Mouse (Mus musculus) hindbrain, postnatal 0 days (tissue): ENCODE results near the gene Svbp. TPM values are rescaled to one million over a fixed set of nuclear protein-coding genes. Genes with fewer than 3 reads are reported as not detected.
A peak's percentile ranks its signal among the peaks of the same experiment; 100 is the strongest.

Source experiments
- ATAC-seq: fragments of 200-750 bp; cut with Nextera tagmentation; 2 replicates; pipeline ENCODE4 v1.8.0; 2017; ENCODE audit warnings: mild to moderate bottlenecking, moderate TSS enrichment, moderate library complexity
- DNase-seq: peaks from one replicate; pipeline ENCODE4 v3.0.0-alpha.2; 2015; ENCODE audit warnings: low spot score
- H3K27ac ChIP-seq: fragments of 300-500 bp; sonication (generic); 2 replicates; pipeline ENCODE4 v1.5.1; 2014; ENCODE audit warnings: mild to moderate bottlenecking
- H3K27me3 ChIP-seq: fragments of 300-500 bp; sonication (generic); 2 replicates; pipeline ENCODE4 v1.6.1; 2014; ENCODE audit warnings: low read length, mixed read lengths; ENCODE audit not compliant: insufficient read depth
- H3K36me3 ChIP-seq: fragments of 300-500 bp; sonication (generic); 2 replicates; pipeline ENCODE4 v1.6.1; 2014; ENCODE audit warnings: low read length, mixed read lengths; ENCODE audit not compliant: insufficient read depth
- H3K4me1 ChIP-seq: fragments of 300-500 bp; sonication (generic); 2 replicates; pipeline ENCODE4 v1.6.1; 2014; ENCODE audit warnings: antibody characterized with exemption, low read length, mixed read lengths; ENCODE audit not compliant: insufficient read depth
- H3K4me2 ChIP-seq: fragments of 300-500 bp; sonication (generic); 2 replicates; pipeline ENCODE4 v1.6.1; 2014; ENCODE audit warnings: low read depth, mild to moderate bottlenecking, low read length, moderate library complexity, mixed read lengths
- H3K4me3 ChIP-seq: fragments of 300-500 bp; sonication (generic); 2 replicates; pipeline ENCODE4 v1.5.1; 2014; ENCODE audit warnings: low read length
- H3K9ac ChIP-seq: fragments of 300-500 bp; sonication (generic); replicated peaks from 2 replicates; pipeline ENCODE4 v1.6.1; 2014; ENCODE audit warnings: mild to moderate bottlenecking, low read length, moderate library complexity, mixed read lengths
- H3K9me3 ChIP-seq: fragments of 300-500 bp; sonication (generic); 2 replicates; pipeline ENCODE4 v1.6.1; 2016; ENCODE audit warnings: low read length, mixed read lengths
- CTCF ChIP-seq: IDR thresholded peaks from 2 replicates; pipeline ENCODE4 v1.5.1; 2016; ENCODE audit warnings: antibody characterized with exemption, control low read depth, low read depth
- WGBS: fragments of 180-500 bp; shearing (Covaris S2); extraction: QIAGEN DNeasy Blood & Tissue Kit; methylation state at CpG from one replicate; pipeline ENCODE4 v1.1.7; 2014; 5-methylcytosine and 5-hydroxymethylcytosine counted together
- polyA plus RNA-seq: library from polyadenylated mRNA; unstranded; fragments of >200 nt; fragmentation: Nextera tagmentation; extraction: Ambion mirVana; gene quantifications from 2 replicates; pipeline ENCODE4 v1.2.1, GENCODE M21; 2015
- total RNA-seq: library from RNA; depleted of rRNA; stranded (reverse); fragments of >200 nt; gene quantifications from 2 replicates; pipeline ENCODE4 v1.2.3, GENCODE M21; 2014

Gene Svbp
- total and polyA plus RNA-seq, 2 experiments from 2014 or later, result 40.9 to 179 TPM

DNA sequence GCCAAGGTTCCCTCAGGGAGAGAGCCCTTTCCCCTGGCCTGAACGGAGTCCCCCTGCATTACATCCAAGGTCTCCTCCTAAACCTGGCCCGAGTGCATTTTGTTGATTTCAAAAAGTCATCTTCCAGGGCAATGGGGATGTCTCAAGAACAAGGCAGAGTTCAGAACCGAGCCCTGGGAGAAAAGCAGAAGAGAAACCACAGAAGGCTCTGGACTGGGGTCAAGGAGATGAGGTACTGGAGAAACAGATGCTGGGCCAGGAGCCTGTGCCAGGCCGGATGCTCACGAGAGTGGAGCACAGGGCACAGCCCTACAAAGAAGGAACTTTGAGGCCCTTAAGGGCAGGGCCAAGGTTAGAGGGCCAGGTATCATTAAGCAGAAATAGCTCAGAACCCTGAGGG, 17.4 kb upstream of the Svbp start:
- H3K27ac ChIP-seq, result no peak overlapping the region
- no peaks in the 10 kb centered on the region for H3K36me3 ChIP-seq
- WGBS, result 73% methylated on average over 5 of the region's 5 CpGs
- H3K4me2 ChIP-seq, result no peak overlapping the region
- H3K9me3 ChIP-seq, result no peaks in the 10 kb centered on the region
- ATAC-seq (no peak), DNase-seq (no peak)
- no peaks in the 10 kb centered on the region for H3K27me3 ChIP-seq
- peaks cover 8% of the 10 kb centered on the region for H3K4me1 ChIP-seq
- no peak overlapping the region for H3K4me3 ChIP-seq
- no peak for TF ChIP-seq CTCF
- no peak overlapping the region for H3K9ac ChIP-seq

DNA sequence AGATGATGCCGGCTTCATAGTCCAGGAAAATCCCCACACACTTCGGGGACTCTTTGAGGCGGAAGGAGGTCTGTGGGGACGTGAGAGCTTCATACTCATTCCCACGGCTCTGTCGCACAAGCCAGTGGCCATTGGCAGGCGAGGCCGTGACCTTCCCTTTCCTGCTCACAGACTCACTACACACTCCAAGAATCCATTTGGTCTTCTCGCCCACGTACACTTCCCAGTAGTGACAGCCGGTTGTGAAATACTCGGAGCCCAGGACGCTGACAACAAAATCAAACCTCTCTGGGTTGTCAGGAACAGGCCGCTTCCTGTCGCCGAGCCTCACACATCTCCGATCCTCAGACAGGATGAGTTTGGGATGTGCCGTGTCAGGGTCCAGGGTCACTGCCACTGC, 16.8 kb upstream of the Svbp start:
- TF ChIP-seq CTCF, result no peak
- DNase-seq, result no peak
- ATAC-seq, result no peak
- H3K4me2 ChIP-seq, result no peak overlapping the region
- 0 out of 2 replicates have a peak, but pooled peaks cover 1% of the 10 kb centered on the region for H3K4me1 ChIP-seq
- H3K4me3 ChIP-seq, result no peak overlapping the region
- H3K36me3 ChIP-seq, result no peaks in the 10 kb centered on the region
- H3K27me3 ChIP-seq, result no peaks in the 10 kb centered on the region
- 74% methylated on average over 18 of the region's 18 CpGs for WGBS
- no peaks in the 10 kb centered on the region for H3K9me3 ChIP-seq
- no peak overlapping the region for H3K9ac ChIP-seq
- no peak overlapping the region for H3K27ac ChIP-seq

DNA sequence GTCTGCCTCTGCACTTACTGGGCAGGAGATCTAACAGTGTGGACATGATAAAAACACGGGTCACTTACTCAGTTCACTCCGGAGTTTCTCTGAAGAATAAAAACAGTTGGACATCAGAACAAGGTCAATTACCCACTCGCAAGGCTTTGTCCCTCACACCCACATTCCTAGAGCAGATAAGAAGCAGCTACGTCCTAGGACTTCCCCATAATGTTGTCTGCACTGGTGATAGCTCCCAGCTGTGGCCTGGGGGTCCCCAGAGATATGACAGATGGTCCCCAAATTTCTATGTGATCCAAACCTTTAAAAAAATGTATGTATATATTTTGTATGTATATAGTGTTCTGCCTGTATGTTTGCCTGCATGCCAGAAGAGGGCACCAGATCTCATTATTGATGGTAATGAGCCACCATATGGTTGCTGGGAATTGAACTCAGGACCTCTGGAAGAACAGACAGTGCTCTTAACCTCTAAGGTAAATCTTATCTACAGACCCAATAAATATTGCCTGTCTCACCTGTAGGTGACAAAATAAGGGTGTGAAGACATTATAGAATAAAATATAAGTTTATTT, 14.9 kb upstream of the Svbp start:
- 53% methylated on average over 4 of the region's 4 CpGs for WGBS
- peak; percentile 26 for TF ChIP-seq CTCF
- H3K4me3 ChIP-seq, result no peak overlapping the region
- no peaks in the 10 kb centered on the region for H3K36me3 ChIP-seq
- no peak overlapping the region for H3K4me2 ChIP-seq
- ATAC-seq, result no peak
- DNase-seq, result no peak
- H3K4me1 ChIP-seq, result no peaks in the 10 kb centered on the region
- no peak overlapping the region for H3K9ac ChIP-seq
- no peaks in the 10 kb centered on the region for H3K27me3 ChIP-seq
- H3K27ac ChIP-seq, result no peak overlapping the region
- H3K9me3 ChIP-seq, result no peaks in the 10 kb centered on the region

DNA sequence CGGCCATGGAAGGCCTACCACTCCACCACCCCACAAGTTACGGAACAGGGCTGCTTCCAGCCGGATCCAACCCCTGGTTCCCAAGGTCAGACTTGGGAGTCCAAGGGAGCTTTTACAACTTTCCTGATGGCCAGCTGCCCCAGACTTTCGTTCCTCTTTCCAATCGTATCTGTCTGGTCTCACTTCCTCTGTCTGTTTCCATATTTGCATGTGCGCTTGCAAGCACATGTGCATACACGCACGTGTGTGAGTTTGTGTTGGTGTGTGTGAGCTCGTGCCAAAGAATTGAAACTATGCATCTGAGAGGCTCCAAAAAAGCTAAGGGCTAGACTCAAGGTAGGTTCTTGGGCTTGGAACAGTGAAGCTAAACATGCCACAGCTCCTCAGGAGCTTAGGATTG, 13.7 kb upstream of the Svbp start:
- TF ChIP-seq CTCF, result no peak
- Histone ChIP-seq H3K4me1 (no peaks in the 10 kb centered on the region), H3K27me3 (no peaks in the 10 kb centered on the region), H3K27ac (no peak overlapping the region), H3K36me3 (no peaks in the 10 kb centered on the region), H3K9ac (no peak overlapping the region), H3K4me2 (no peak overlapping the region), H3K4me3 (no peak overlapping the region), H3K9me3 (no peaks in the 10 kb centered on the region)
- DNase-seq (no peak), ATAC-seq (no peak)
- WGBS, result 90% methylated on average over 9 of the region's 9 CpGs

DNA sequence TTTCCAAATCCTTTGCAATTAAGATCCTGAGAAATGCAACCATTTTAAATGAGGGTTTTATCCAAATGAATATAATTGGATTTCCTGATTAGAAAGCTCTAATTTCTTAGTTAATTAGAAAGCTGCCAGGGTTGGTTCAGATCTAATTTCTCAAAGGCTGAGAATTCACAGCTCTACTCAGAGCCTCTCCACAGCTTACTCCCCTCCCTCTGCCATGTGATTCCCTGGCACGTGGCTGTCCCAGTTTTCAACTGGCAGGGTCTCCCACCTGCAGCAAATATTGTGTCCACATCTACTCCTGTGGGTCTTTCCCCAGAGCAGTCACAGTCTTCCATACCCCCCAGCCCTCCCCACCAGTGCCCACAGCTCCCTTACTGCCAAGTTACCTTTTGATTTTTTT, 11.6 kb upstream of the Svbp start:
- Histone ChIP-seq H3K4me3 (no peak overlapping the region), H3K4me2 (no peak overlapping the region), H3K27me3 (no peaks in the 10 kb centered on the region), H3K9me3 (no peaks in the 10 kb centered on the region), H3K9ac (no peak overlapping the region), H3K27ac (no peak overlapping the region), H3K4me1 (no peaks in the 10 kb centered on the region), H3K36me3 (no peaks in the 10 kb centered on the region)
- no peak for TF ChIP-seq CTCF
- DNase-seq (peak; percentile 18), ATAC-seq (peak; percentile 58; the same call in 1 of the 2 replicates)
- WGBS, result 41% methylated on average over 1 of the region's 1 CpGs

DNA sequence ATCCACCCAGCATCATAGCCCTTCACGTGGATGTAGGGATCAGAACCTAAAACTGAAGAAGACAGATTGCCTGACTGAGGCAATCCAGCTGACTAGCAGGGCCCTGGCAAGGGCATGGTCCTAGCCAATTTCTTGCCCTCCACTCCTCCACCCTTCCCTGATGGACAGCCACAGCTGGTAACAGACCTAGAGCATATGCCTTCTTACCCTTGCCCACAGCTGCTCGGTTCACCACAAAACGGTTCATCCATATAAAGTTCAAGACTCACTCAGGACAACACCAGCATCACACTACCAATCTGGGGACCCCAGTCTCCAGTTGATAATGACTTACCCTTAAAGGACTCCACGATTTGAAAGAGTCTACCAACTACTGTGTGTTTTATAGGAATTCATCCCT, 9.3 kb upstream of the Svbp start:
- no peaks in the 10 kb centered on the region for H3K4me1 ChIP-seq
- H3K27me3 ChIP-seq, result no peaks in the 10 kb centered on the region
- H3K9me3 ChIP-seq, result no peaks in the 10 kb centered on the region
- no peak overlapping the region for H3K27ac ChIP-seq
- ATAC-seq, result no peak
- H3K4me2 ChIP-seq, result no peak overlapping the region
- 79% methylated on average over 4 of the region's 4 CpGs for WGBS
- H3K36me3 ChIP-seq, result no peaks in the 10 kb centered on the region
- H3K4me3 ChIP-seq, result no peak overlapping the region
- no peak for TF ChIP-seq CTCF
- no peak overlapping the region for H3K9ac ChIP-seq
- DNase-seq, result no peak

DNA sequence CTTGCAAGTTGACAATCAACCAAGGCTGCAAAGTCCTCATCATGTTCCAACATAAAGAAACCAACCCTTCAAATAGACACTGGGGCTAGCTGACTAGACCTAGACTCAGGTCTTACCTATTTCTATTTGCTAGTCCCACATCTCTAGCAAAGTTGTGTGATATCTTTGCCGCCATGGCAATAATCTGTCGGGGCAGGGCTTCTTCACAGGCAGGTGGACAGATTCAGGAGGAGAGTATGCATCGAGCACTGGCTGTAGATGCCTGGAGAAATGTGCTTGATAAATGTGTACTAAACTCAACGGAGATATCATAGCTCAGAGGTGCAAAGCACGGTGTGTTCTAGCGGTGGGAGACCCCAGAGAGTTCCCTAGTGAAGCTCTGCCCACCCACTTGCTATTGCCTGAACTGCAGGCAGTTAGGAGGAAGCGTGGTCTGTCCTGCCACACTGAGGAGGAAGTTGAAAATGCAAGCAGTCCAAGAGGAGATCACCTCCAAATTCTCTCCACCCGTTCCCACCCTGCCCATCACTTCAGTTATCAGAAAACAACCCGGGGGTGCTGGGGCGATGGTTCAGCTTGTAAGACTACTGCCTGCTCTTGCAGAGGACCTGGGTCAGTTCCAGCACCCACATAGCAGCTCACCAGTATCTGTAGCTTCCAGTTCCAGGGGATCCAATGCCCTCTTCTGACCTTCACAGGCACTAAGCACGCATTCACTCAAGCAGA, 6.9 kb upstream of the Svbp start:
- no peak overlapping the region for H3K4me2 ChIP-seq
- 0 out of 2 replicates have a peak, but pooled peaks have one; percentile 43 for ATAC-seq
- peak; percentile 67 for TF ChIP-seq CTCF
- H3K27me3 ChIP-seq, result no peaks in the 10 kb centered on the region
- no peak overlapping the region for H3K4me3 ChIP-seq
- no peaks in the 10 kb centered on the region for H3K9me3 ChIP-seq
- H3K4me1 ChIP-seq, result no peaks in the 10 kb centered on the region
- H3K9ac ChIP-seq, result no peak overlapping the region
- no peak overlapping the region for H3K27ac ChIP-seq
- peak; percentile 34 for DNase-seq
- WGBS, result 52% methylated on average over 11 of the region's 11 CpGs
- no peaks in the 10 kb centered on the region for H3K36me3 ChIP-seq
